Comparison of ENCODE assay signal across 10 mouse cellular contexts in genomic region chr9:110466179-110466578, GRCm38 (mm10). TPM values are rescaled to one million over a fixed set of nuclear protein-coding genes. Genes with fewer than 3 reads are reported as not detected.
DNase-seq lines count a peak whose midpoint lies in the region; ATAC-seq and TF ChIP-seq lines count a peak whose summit lies in the region.
"Had no signal": no experiment of that assay in that cellular context is flagged by ENCODE, and none has a peak within 500 bp of the region (broad histone marks: within the 10 kb centered on the region; RNA-seq: fewer than 3 reads in every experiment).

No protein-coding gene starts in this region.

- peaks cover 0 to 5% of the 10 kb centered on the region in 2 experiments; a peak in 2 of 4 replicates for H3K4me1 ChIP-seq in liver, embryonic 14.5 days (replicated peaks; ENCODE audit: control insufficient read depth in 2 of 2, insufficient read depth in 2 of 2, low read length in 1 of 2)
- H3K4me1 ChIP-seq in lung, postnatal 0 days (ENCODE audit: insufficient read depth, low read depth, low read length) = no peaks in the 10 kb centered on the region
- H3K4me1 ChIP-seq: heart, embryonic 10.5 days had no signal

- WGBS in liver, embryonic 14.5 days (ENCODE audit: insufficient replicate concordance) = 67% methylated on average over 3 of the region's 3 CpGs
- WGBS in lung, postnatal 0 days = 81% methylated on average over 3 of the region's 3 CpGs

- no peak for TF ChIP-seq EP300 in liver, embryonic 14.5 days (IDR thresholded peaks at IDR 0.05; ENCODE audit: low read depth)
- TF ChIP-seq EP300 in lung, postnatal 0 days (IDR thresholded peaks at IDR 0.05) = no peak

- DNase-seq in CD4-positive, CD25-positive, alpha-beta regulatory T cell, adult 2 months (ENCODE audit: low read depth, low spot score) = peak; percentile 70
- no peak for DNase-seq in liver, embryonic 14.5 days (ENCODE audit: low read depth in 3 of 3, low spot score in 3 of 3)
- no peak for DNase-seq in liver
- no peak for DNase-seq in lung, postnatal 0 days (ENCODE audit: low spot score)
- DNase-seq in thymus, postnatal 10 days (ENCODE audit: low spot score in 2 of 2) = peak; percentile 19 to 56
- no peak for DNase-seq in layer of hippocampus, postnatal 14 days (ENCODE audit: low spot score in 2 of 2)
- DNase-seq in urinary bladder, postnatal 25 days (ENCODE audit: low spot score) = no peak

- no peaks in the 10 kb centered on the region for H3K36me3 ChIP-seq in liver, embryonic 14.5 days (replicated peaks; ENCODE audit: control insufficient read depth, insufficient read depth, low read depth)
- H3K36me3 ChIP-seq in lung, postnatal 0 days (ENCODE audit: insufficient read depth, low read length) = no peaks in the 10 kb centered on the region

- no peak overlapping the region for H3K4me3 ChIP-seq in liver, embryonic 14.5 days (ENCODE audit: insufficient read depth in 1 of 2, low read depth in 2 of 2, low read length in 2 of 2)
- H3K4me3 ChIP-seq in lung, postnatal 0 days (ENCODE audit: low read depth, low read length) = no peak overlapping the region
- H3K4me3 ChIP-seq: erythroblast, embryonic 14.5 days; heart, embryonic 10.5 days had no signal

- H3K27me3 ChIP-seq in liver, embryonic 14.5 days (ENCODE audit: control insufficient read depth, insufficient read depth, low read length) = no peaks in the 10 kb centered on the region
- no peaks in the 10 kb centered on the region for H3K27me3 ChIP-seq in lung, postnatal 0 days (replicated peaks; ENCODE audit: insufficient read depth, low read length)

- peak; percentile 61 for TF ChIP-seq CTCF in liver, embryonic 14.5 days (IDR thresholded peaks at IDR 0.05; ENCODE audit: low read depth)
- peak; percentile 63 for TF ChIP-seq CTCF in lung, postnatal 0 days (IDR thresholded peaks at IDR 0.05)

- H3K4me2 ChIP-seq in liver, embryonic 14.5 days (ENCODE audit: low read depth) = no peak overlapping the region
- no peak overlapping the region for H3K4me2 ChIP-seq in lung, postnatal 0 days (replicated peaks; ENCODE audit: low read depth, low read length)

- no peaks in the 10 kb centered on the region for H3K9me3 ChIP-seq in liver, embryonic 14.5 days (ENCODE audit: control insufficient read depth, low read length)
- H3K9me3 ChIP-seq in lung, postnatal 0 days (ENCODE audit: low read length) = no peaks in the 10 kb centered on the region
- H3K9me3 ChIP-seq: heart, embryonic 10.5 days had no signal

- H3K27ac ChIP-seq in liver, embryonic 14.5 days = no peak overlapping the region
- H3K27ac ChIP-seq in lung, postnatal 0 days (ENCODE audit: low read length) = no peak overlapping the region
- H3K27ac ChIP-seq: heart, embryonic 10.5 days had no signal

- no peak for ATAC-seq in CD4-positive, CD25-positive, alpha-beta regulatory T cell, adult 4 months
- ATAC-seq in liver, embryonic 14.5 days (ENCODE audit: insufficient read depth) = no peak
- ATAC-seq in lung, postnatal 0 days = no peak

- no peak overlapping the region for H3K9ac ChIP-seq in liver, embryonic 14.5 days (replicated peaks)
- no peak overlapping the region for H3K9ac ChIP-seq in lung, postnatal 0 days (replicated peaks; ENCODE audit: low read depth)

RNA-seq across cellular contexts. Expression of gene Klhl18, which starts 10.3 kb away (rescaled TPM):
- polyA plus RNA-seq in CD4-positive, CD25-positive, alpha-beta regulatory T cell, adult 4 months (2017; shearing (Covaris generic)) = 10 to 100 TPM in 1 of 2 experiments, 1 to 10 TPM in 1; 9.0 to 19.3 TPM
- 2.4 and 2.8 TPM in 2 replicates for polyA plus RNA-seq in liver, embryonic 14.5 days (2012; rRNA removed)
- 1.8 and 2.4 TPM in 2 replicates for polyA plus RNA-seq in liver, embryonic 14.5 days (2014; fragmentation: Nextera tagmentation; extraction: Ambion mirVana)
- 4.1 and 4.5 TPM in 2 replicates for polyA plus RNA-seq in lung, postnatal 0 days (2015; fragmentation: Nextera tagmentation; extraction: Ambion mirVana)
- total RNA-seq in layer of hippocampus, postnatal 14 days (2021) = 10 to 100 TPM; 23.3 to 24.8 TPM

RNA-seq across cellular contexts. Expression of gene Kif9, which starts 10.6 kb away (rescaled TPM):
- 1 to 10 TPM in 1 of 2 experiments, under 1 TPM in 1; 0.44 to 1.0 TPM for polyA plus RNA-seq in CD4-positive, CD25-positive, alpha-beta regulatory T cell, adult 4 months (2017; shearing (Covaris generic))
- polyA plus RNA-seq in liver, embryonic 14.5 days (2012; rRNA removed) = 0.10 and 0.19 TPM in 2 replicates
- 0.10 and 0.37 TPM in 2 replicates for polyA plus RNA-seq in liver, embryonic 14.5 days (2014; fragmentation: Nextera tagmentation; extraction: Ambion mirVana)
- 3.4 TPM in 2 replicates for polyA plus RNA-seq in lung, postnatal 0 days (2015; fragmentation: Nextera tagmentation; extraction: Ambion mirVana)
- 1 to 10 TPM; 3.8 to 5.1 TPM for total RNA-seq in layer of hippocampus, postnatal 14 days (2021)
- polyA plus RNA-seq: erythroblast, embryonic 14.5 days had no signal

RNA-seq across cellular contexts. Expression of gene Ngp, which starts 46.6 kb away (rescaled TPM):
- not detected for polyA plus RNA-seq in CD4-positive, CD25-positive, alpha-beta regulatory T cell, adult 4 months (2017; shearing (Covaris generic))
- polyA plus RNA-seq in liver, embryonic 14.5 days (2012; rRNA removed) = 38.4 and 42.6 TPM in 2 replicates
- 91.5 and 124 TPM in 2 replicates for polyA plus RNA-seq in liver, embryonic 14.5 days (2014; fragmentation: Nextera tagmentation; extraction: Ambion mirVana)
- 24.6 and 30.7 TPM in 2 replicates for polyA plus RNA-seq in lung, postnatal 0 days (2015; fragmentation: Nextera tagmentation; extraction: Ambion mirVana)
- not detected for total RNA-seq in layer of hippocampus, postnatal 14 days (2021)
- polyA plus RNA-seq: heart, embryonic 10.5 days had no signal

RNA-seq across cellular contexts. Expression of gene Ptpn23, which starts 58.2 kb away (rescaled TPM):
- 1 to 10 TPM; 7.2 TPM for polyA plus RNA-seq in CD4-positive, CD25-positive, alpha-beta regulatory T cell, adult 4 months (2017; shearing (Covaris generic))
- 3.9 and 4.3 TPM in 2 replicates for polyA plus RNA-seq in liver, embryonic 14.5 days (2012; rRNA removed)
- polyA plus RNA-seq in liver, embryonic 14.5 days (2014; fragmentation: Nextera tagmentation; extraction: Ambion mirVana) = 2.8 and 3.8 TPM in 2 replicates
- polyA plus RNA-seq in lung, postnatal 0 days (2015; fragmentation: Nextera tagmentation; extraction: Ambion mirVana) = 8.8 and 11.2 TPM in 2 replicates
- total RNA-seq in layer of hippocampus, postnatal 14 days (2021) = 10 to 100 TPM; 47.8 to 49.2 TPM

Comparison
In these comparisons a context has a peak if more than half of its experiments do, and no peak if none do; other contexts are left out.
1. DNase-seq: peak in CD4-positive, CD25-positive, alpha-beta regulatory T cell, adult 2 months (single experiment) and thymus, postnatal 10 days (2 of 2); none in liver, embryonic 14.5 days (0 of 3), liver (single experiment), lung, postnatal 0 days (single experiment), layer of hippocampus, postnatal 14 days (0 of 2) and urinary bladder, postnatal 25 days (single experiment).
2. RNA of gene Ngp, which starts 46.6 kb away (polyA plus RNA-seq): 38.4 to 124 TPM in liver, embryonic 14.5 days and 24.6 to 30.7 TPM in lung, postnatal 0 days; not detected in CD4-positive, CD25-positive, alpha-beta regulatory T cell, adult 4 months; every median in the first group is over 10 times any median in the second.